Mouse (Mus musculus): ENCODE measurements around the gene Klhdc3.

Gene Klhdc3

GRCm38 (mm10) chr17:46651755-46652547 is 28.8 kb downstream of the Klhdc3 start:
- no peak for DNase-seq

- no peak for DNase-seq
These were observed 29.4 kb downstream of the Klhdc3 start for GRCm38 (mm10) chr17:46651292-46651691.

- peak; percentile 89 to 92 for DNase-seq
These were observed 30.3 kb downstream of the Klhdc3 start, which contains the start of gene Cul7 for GRCm38 (mm10) chr17:46650232-46651031. TSS of gene Cul7 (plus strand) at chr17:46650337.

GRCm38 (mm10) chr17:46649811-46650210 is 30.9 kb downstream of the Klhdc3 start:
- DNase-seq = peak in 1 of 2 experiments; percentile 39

- no peak for DNase-seq
These were observed 32.3 kb downstream of the Klhdc3 start for GRCm38 (mm10) chr17:46648436-46648835.

- no peak for DNase-seq
These were observed 33.4 kb downstream of the Klhdc3 start for GRCm38 (mm10) chr17:46647279-46647678.

- DNase-seq = no peak
These were observed 34.4 kb downstream of the Klhdc3 start for GRCm38 (mm10) chr17:46646322-46646662.

- peak; percentile 97 to 99 for DNase-seq
These were observed 35.0 kb downstream of the Klhdc3 start, which contains the start of the genes Klc4 and Mrpl2 for GRCm38 (mm10) chr17:46645561-46646321. TSS of gene Klc4 (minus strand) at chr17:46646022. TSS of gene Mrpl2 (plus strand) at chr17:46646229.

GRCm38 (mm10) chr17:46644916-46645475 is 35.7 kb downstream of the Klhdc3 start:
- DNase-seq = peak; percentile 62 to 67

- DNase-seq = no peak
These were observed 36.4 kb downstream of the Klhdc3 start for GRCm38 (mm10) chr17:46644152-46644805.

- DNase-seq = no peak
These were observed 38.7 kb downstream of the Klhdc3 start for GRCm38 (mm10) chr17:46642060-46642459.

- no peak for DNase-seq
These were observed 40.8 kb downstream of the Klhdc3 start for GRCm38 (mm10) chr17:46639929-46640328.

GRCm38 (mm10) chr17:46636831-46637523 is 43.7 kb downstream of the Klhdc3 start:
- peak; percentile 66 to 80 for DNase-seq

GRCm38 (mm10) chr17:46629685-46630441 is 50.9 kb downstream of the Klhdc3 start:
- DNase-seq = no peak

GRCm38 (mm10) chr17:46628791-46629684 is 51.7 kb downstream of the Klhdc3 start, which contains the start of gene Ptk7:
TSS of gene Ptk7 (minus strand) at chr17:46629504.
- DNase-seq = peak; percentile 46 to 68

- DNase-seq = peak in 1 of 2 experiments; percentile 47
These were observed 52.3 kb downstream of the Klhdc3 start for GRCm38 (mm10) chr17:46628471-46628790.

- DNase-seq = no peak
These were observed 53.3 kb downstream of the Klhdc3 start for GRCm38 (mm10) chr17:46627409-46627808.

- DNase-seq = no peak
These were observed 56.1 kb downstream of the Klhdc3 start for GRCm38 (mm10) chr17:46624598-46624997.

Data from cerebellum, adult 18-20 months (tissue).